Mouse (Mus musculus) T-helper 2 cell (primary cell): ENCODE measurements around the gene Atg10.

Experiments
- in situ Hi-C: fragments of 300-600 bp; cut with MboI, MseI; formaldehyde crosslinking; loops from one replicate; pipeline ENCODE4 v1.15.1; 2025; ENCODE audit warnings: high pct_unique_total_duplicates

Atg10 gene

DNA sequence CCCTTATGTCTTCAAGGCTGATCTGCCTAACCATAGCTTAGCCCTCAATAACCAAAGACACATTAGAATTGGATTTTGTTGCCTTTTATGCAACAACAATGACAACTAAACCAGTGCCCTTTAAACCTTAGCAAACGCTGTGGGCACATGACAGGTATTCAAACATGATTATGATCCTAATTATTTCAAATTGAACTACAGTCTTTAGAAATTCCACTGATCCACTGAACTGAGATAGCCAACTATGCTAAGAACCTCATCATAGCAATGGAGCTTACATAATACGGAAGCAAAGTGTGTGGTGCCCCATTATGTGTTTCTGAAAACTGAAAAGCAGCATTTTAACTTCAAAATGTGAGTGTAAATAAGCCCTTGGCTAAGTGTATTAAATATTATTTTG is 191.9 kb downstream of the Atg10 start:
- in situ Hi-C loops, result no loop called here

DNA sequence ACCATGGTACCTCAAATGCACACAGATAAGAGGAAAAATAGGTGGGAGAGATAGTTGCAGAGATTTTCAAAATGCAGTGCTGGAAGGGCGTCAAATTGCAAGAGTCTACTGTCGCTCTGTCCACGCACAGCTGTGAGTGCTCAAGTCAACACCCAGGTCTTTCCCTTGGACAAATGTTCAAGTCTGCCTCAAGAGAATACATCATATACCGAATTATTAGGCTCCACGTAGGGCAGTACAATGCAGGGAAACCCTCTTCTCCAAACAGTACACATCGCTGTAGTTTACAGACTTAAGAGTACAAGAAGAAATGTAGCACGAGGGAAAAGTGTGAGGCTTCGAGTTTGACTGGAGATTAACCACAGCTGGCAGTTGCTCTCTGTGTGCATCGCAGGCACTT is 200.3 kb downstream of the Atg10 start:
- in situ Hi-C loops, result no loop called here

DNA sequence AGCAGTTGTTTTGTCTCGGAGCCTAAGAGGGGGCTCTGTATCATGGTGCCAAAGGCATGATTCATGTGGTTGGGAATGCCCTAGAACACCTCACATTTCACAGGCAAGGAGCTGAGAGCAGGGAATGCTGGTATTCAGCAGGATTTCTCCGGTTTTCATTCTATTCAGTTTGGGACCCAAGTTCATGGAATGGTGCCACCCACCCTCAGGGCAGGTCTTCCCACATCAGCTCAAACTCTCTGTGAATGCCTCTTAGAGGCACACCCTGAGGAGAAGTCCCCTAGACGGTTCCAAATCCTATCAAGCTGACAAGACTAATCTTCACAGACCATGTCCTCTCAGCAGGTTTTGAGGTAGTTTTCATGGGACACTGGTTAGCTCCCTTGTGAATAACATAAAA is 211.9 kb downstream of the Atg10 start:
- in situ Hi-C loops, result no loop called here

DNA sequence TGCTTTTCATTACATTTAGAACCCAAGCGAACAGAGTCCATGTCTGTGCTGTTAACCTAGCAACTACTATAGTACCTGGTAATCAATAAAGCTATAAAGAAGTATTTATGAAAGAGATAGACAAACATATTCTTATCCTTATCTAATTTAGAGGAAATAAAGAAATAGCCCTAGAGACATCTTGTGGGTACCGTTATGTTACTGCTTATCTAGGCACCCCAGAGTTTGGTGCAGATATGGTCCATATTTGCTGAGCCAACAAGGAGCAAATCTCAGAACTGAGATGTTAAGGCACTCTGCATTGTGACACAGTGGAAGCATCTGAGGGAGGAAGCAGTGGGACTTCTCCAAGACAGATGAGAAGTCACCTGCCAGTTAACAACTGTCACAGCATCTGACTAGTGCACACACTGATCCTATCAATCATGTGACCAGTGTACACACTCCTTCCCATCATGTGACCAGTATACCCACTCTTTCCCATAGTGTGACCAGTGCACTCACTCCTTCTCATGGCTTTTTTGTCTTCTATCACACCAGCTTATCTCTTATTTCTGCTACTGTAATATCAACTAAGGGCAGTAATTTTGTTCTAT is 228.6 kb downstream of the Atg10 start:
- in situ Hi-C loops, result no loop called here

DNA sequence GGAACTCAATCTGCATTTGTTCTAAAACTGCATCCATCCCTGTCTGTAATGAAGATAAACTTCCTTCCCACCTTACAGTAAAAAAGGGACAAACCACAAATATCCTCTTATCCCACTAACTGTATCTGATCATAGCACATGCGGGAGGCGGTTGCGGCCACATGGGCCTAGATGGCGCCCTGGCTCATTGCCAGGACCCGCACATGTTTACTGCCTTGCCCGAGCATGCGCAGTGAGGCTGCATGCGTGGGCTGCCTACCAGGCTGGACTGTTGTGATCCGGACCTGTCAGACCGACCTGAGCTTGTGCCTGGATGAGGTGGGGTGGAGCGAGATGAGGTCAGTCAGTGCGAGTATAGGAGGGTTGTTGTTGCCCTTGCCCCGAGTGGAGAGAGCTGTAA is 230.2 kb downstream of the Atg10 start:
- in situ Hi-C loops, result no loop called here

DNA sequence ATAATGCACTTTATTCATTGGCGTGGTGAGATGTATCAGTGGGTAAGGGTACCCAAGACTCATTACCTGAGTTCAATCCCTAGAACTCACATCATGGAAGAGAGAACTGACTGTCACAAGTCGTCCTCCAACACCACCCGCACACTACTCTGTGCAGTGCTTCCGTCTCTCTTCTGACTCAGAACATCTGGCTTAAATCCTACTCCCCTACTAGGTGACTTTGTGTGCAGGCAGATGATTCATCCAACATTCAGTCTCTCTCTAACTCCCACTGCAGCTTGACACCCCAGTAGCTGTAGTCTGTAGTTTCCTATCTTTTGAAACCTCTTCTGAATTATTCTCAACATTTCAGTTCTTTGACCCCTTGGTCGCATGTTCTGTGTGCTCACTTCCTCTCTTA is 230.8 kb downstream of the Atg10 start:
- in situ Hi-C loops, result no loop called here

DNA sequence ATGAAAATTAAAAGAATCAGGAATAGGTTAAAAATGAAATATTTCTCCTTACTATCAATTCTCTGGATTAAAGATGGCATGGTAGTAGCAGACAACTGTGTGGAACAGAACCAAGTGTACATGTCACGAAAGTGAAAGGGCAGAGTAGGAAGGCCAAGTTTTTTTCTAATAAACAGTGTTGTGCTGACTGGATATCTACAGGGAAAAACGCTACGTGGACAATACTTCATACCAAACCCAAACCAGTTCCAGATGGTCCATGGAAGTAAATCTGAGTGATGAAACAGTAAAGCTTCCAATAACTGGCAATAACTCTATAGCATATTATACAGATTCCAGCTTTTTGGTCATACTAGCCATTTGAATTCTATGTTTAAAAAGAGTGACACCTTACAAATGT is 235.5 kb downstream of the Atg10 start:
- in situ Hi-C loops, result no loop called here

DNA sequence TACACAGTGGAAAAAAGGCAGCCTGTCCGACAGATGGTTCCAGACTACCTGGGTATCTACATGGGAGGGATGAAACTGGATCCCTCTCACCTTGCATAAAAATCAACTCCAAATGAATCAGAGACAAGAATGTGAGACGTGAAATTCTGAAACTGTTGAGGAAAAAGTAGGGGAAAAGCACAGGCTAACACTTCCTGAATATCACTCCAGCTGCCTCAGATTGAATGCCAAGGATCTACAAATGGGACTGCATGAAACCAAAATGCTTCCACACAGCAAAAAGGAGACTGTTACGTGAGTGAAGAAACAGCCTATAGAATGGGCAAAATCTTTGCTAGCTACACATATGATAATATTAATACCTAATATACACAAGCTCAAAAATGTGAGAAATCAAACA is 238.4 kb downstream of the Atg10 start:
- in situ Hi-C loops, result no loop called here

DNA sequence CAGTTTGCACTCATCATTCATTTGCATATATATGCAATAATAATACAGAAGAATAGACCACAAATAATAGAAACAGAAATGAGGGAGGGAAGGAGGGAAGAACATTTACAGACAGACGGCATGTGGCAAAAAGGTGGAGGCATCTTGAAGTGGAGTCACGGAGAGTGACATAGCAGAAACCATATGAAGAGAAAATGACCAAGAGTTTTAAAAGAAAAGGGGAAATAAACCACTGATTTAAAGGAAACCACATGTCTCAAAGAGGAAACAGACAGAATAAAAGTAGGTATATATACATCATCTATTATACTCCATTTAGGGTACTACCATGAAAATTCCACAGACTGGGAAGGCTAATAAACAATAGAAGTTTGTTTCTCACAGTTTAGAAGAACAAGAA is 239.7 kb downstream of the Atg10 start:
- in situ Hi-C loops, result no loop called here

DNA sequence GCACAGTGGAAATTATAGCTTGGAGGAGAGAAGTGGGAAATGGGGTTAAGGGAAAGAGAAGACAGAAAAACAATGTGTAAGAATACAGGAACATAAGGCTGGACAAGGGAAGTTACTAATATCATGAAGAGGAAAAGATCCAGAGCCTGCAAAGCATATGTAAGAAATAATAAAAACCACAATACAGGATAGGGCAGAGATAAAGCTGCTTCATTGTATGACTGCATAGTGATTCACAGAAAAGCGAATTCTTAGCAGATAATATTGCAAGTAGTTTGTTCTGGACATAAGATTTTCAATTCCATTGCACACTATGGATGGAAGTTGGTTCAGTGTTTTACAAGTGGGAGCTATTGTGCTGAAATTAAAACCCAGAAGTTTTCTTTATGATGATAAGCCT is 242.0 kb downstream of the Atg10 start:
- in situ Hi-C loops, result no loop called here

DNA sequence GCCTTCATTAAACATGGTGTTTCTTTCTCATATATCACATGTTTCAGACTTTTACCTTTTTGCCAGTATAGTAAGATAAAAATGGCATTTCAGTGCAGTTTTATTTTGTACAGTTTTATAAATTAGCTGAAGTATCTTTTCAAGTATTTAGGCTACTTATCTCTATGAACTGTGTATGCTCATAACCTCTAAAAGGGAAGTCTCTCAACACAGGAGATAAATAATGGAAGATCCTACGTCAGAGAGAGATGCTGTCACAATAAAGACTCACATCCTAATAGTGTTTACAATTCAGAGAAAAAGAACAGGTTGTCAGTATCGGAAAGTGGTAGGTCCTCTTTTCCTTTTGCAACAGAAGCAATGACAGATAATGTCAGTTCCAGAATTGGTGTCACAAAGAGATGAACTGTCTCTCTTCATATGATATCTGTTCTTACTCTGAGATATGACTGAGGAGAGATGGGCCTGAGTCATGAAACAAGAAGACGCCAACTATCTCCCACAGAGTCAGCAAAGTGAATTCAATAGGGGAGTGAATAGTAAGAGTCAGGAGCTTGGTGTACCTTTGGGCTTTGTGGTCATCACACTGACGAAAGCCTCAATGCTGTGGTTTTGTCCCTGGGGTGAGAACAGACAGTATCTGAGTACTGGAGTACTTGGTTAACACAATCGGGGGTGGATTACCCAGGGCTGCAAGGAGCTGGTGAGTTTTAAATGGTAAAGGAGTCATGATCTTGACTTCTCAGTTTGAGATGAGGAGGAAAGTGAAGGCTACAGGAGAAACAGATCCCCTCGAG is 242.7 kb downstream of the Atg10 start:
- in situ Hi-C loops, result no loop called here

DNA sequence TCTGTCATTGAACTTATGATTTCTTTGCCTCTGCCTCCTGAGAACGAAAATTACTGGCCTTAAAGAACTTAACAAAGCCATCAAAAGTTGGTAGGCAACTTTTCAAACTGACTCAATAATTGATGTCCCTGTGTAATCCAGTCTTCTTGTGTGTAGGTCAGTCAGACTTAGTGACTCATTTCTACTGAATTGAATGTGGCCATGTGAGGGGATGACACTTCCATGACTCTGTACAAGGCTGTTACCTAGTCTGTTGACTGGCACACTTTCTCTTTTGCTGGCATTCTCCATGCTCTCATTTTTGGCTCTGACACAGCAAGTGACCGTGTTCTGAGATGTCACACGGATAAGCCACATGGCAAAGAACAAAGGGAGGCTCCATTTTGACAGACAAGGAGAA is 246.7 kb downstream of the Atg10 start:
- in situ Hi-C loops, result no loop called here

DNA sequence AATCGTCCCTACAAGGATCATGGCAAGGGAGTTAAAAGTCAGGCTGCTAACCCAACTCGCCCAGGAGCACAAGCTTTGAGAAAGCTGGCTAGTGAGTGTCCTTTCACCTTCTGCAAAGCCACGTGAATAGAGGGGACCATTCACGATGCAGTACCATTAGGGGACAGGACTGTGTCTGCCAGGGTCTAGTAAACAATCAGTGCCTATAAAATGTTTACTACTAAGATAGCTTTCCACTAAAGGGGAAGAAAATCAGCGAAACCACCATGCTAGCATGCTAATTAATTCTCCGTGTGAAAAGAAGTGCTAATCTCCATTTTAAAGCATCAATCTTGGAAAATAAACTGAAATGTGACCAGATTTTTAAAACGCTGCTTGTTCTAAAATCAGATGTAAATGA is 250.4 kb downstream of the Atg10 start:
- in situ Hi-C loops, result no loop called here

DNA sequence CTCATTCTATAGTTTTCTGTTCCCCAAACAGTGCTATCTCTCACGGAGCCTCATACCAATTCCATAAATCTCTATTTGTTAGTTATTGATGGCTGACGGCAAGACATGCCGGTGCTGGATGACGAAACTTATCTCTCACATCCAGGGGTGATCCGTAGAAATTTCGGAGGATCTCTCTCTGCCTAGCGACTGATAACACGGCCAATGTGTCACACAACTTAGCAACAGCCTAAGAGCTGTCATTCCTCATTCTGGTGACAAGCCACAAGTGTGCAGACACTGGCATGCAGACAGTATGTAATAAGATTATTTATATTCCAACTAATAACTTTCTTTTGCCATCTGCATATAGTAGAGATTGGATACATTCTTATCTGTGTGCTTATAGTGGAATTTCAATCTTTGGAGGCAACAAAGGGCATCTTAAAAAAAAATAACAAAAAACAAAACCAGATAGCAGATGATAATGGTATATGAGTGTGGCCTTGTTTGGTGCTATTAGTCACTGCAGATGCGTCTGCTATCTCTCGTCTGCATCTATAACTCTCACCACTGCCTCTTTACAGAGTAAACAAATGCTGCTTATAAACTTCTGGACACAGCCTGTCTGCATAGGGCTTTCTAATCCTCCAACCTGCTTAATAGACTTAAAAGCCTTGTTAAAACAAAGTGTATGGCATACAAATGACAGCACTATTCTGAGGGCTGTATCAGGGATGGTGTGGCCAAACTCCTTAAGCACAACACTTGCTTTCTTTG is 253.3 kb downstream of the Atg10 start:
- in situ Hi-C loops, result no loop called here

DNA sequence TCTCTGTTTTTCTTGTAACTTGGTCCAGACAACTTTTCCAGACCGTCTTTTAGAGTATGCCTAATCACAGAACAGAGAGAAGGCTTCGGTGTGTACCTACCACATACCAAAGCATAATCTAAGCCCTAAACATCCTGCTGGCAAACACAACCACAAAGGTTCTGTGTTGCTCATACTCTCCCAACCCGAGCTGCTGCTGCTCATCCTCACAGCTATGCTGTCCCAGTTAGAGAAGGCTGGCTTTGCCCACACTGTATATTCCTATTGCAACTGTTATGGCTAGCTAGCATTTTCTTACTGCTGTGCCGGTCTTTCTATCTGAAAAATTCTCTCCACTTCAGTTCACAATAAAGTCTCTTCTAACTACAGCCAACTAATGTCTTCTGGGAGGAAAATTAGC is 254.8 kb downstream of the Atg10 start:
- in situ Hi-C loops, result no loop called here

DNA sequence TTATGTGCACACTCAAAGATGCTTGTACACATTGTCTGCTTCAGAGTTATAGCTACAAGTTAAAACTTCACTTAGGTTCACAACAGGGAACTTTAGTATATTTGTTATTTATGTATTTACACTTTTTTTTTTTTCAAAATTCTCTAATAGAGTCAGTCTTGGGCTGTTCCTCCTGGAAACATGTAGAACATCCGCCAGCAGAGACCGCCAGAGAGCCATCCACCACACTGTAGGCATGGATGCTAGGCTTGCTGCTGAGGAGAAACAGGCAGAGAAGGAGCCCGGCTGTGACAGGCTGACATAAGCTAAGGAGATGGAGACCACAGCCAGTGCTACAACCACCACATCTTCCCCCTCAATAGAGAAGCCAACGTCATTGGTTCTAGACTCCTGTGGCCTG is 256.3 kb downstream of the Atg10 start:
- in situ Hi-C loops, result no loop called here

DNA sequence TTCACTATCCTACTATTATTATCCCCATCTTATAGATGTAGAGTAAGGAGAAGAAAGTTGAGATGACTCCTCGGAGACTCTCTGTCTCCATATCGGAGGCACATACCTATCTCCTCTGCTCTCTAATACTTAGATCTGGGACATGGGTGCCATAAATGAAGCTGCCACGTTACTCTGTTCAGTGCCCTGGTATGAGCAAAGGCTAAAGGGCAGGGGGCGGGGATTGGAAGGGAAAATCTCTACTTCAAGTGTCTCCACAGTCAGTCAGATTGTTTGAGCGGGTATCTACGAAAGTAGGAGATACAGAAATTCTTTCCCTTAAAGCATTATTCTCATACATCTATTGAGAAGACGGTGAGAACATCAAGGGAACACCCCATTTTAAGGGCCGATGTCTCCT is 257.8 kb downstream of the Atg10 start:
- in situ Hi-C loops, result no loop called here

DNA sequence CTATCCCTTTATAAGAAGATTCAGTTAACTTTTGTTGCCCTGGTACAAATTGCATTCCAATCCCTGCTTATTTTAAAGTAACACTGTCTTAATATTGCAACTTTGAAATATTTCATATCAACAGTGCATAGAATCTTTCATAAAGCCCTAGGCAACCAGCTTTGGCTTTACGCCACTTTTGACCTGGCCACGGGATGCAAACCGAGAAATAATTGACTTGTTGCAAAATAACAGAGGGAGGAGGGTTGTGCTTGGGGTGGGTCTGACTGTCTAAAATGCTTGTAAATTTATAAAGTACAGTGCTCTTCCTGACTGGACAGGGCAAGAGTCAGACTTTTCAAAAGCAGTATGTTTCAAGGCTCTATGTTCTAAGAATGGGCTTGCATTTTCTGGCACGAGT is 259.3 kb downstream of the Atg10 start:
- in situ Hi-C loops, result no loop called here

DNA sequence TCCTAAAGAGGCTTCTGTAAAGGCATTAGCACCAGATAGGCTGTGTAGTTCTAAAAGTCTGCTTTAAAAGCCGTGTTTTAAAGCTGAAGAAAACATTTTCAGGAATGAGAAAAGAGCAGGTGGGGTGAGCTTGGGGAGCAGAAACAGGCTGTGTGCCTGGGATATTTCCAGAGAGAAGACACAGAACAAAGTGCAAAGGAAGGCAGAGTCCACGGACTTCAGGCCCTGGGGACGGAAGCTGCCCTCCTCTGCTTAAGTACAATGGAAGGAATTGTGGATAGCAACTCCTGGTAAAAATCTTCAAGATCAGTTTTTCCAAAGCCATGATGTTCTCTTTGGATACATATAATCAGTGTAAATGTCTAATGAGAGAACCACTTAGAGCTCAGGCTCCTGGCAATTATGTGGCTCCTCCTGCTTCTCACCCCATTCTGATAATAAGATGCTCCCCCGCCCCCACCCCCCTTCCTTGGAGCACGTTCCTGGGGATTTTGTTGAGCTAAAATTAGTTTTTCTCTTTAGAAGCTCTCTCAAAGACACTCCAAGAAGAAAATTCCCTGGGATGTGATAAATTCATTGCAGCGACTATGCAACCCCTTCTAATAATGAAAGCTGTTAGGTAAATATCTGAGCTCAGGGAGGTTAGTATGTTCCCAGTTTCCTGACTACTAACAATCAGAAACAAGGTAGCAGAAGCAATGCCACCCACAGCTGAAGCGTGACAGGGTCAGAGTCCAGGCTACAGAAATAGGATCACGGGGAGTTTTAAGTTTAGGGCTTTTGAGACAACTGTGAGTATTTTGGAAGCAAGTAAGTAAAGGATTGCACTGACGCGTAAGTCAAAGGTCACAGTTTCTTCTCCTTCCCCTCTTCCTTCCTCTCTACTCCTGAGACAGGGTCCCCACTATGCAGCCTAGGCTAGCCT is 260.7 kb downstream of the Atg10 start:
- in situ Hi-C loops, result no loop called here

DNA sequence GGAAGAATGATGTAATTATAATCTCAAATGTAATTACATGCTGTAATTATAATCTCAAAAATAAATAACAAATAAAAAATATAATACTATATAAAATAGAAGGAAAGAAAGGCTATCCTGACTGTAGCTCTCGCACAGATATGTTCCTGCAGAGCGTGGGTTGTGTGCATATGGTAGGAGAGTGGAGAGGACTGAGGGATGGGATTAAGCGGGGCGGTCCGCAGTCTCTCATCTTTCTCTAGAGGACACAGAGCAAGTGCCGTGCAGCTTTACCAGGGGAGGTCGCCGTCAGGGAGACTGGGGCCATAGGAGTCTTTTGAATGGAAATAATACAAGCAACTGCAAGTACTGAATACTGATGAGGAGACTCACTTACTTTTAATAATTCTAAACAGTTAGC is 263.2 kb downstream of the Atg10 start:
- in situ Hi-C loops, result no loop called here

DNA sequence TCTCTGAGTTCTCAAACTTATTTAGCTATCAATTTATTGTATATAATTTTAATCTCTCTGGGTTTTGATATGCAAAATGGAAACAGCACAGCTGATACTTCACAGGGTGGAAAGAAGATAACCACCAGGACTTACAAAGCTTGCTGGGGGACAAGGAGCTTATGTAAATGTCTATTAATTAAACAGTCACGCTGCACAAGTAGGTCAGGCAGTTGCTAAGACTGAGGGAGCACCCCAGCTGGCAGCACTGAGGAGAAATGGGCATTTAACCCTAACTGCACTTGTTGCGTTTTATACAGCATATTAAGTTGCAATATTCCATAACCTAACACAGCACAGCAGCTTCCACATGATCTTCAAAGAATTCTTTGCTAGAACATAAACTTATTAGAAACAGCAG is 264.9 kb downstream of the Atg10 start:
- in situ Hi-C loops, result no loop called here

DNA sequence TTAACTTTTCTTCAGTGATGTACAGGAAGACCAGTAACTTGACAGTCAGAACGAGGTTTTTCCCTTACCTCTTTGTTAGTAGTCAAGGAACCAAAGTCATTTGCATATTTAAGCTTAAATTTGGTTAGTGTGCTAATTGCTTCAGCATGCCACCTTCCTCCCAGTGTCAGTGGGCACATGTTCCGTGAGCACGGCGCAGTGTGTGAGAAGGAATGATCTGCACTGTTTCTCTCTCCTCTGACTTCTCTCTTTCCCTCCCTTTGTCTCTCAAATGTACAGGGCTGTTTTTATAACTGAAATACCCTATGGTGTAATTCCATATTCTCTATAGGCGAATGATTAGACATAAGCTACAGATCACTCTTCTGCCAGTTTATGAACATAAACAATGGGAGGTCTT is 284.2 kb downstream of the Atg10 start:
- in situ Hi-C loops, result loop anchor here (25.0 kb wide), 1 partner anchor 698 kb away; no protein-coding TSS in a partner anchor
